Mouse (Mus musculus) liver, adult 2 months (tissue): ENCODE measurements around the gene Lct.

ENCODE experiments used
- CTCF ChIP-seq: fragments of 200-500 bp; IDR thresholded peaks from 2 replicates; pipeline ENCODE4 v1.5.1; 2011; ENCODE audit warnings: low read depth, low read length, control low read depth
- POLR2A ChIP-seq: fragments of 200-500 bp; IDR thresholded peaks from 2 replicates; pipeline ENCODE4 v1.6.1; 2011; ENCODE audit warnings: low read length, control low read depth; ENCODE audit not compliant: insufficient read depth; ENCODE audit errors: extremely low read depth

DNA sequence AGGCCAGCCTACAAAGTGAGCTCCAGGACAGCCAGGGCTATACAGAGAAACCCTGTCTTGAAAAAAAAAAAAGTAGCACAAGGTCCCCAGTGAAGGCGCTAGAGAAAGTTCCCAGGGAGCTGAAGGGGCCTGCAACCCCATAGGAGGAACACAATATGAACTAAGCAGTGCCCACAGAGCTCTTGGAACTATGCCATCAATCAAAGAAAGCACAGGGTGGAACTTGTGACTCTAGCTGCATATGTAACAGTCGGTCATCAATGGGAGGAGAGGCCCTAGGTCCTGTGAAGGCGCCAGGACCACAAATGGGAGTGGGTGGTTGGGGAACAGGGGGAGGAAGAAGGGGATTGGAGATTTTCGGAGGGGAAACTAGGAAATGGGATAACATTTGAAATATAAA lies 48.7 kb upstream of the Lct start:
- TF ChIP-seq CTCF, result no peak
- TF ChIP-seq POLR2A, result no peak
